Mouse (Mus musculus): ENCODE results near the gene Ints5.

- no peak for TF ChIP-seq POLR2A (IDR thresholded peaks at IDR 0.05; ENCODE audit: borderline replicate concordance, insufficient read depth, low read length)
- no peak for TF ChIP-seq CTCF (IDR thresholded peaks at IDR 0.05; ENCODE audit: borderline replicate concordance, insufficient read depth, low read depth, low read length)
Measured at GRCm38 (mm10) chr19:8927891-8928525, 35.2 kb downstream of the Ints5 start.

All from cerebellum, adult 2 months (tissue).